ENCODE assay signal across 8 mouse cellular contexts in genomic region chr15:100984154-100984893, GRCm38 (mm10).
DNase-seq lines count a peak whose midpoint lies in the region; ATAC-seq lines count a peak whose summit lies in the region.

No protein-coding gene starts in this region.

- peak overlapping the region; percentile 84 for H3K4me2 ChIP-seq in heart, embryonic 13.5 days
- peak overlapping the region; percentile 84 for H3K4me2 ChIP-seq in hindbrain, embryonic 11.5 days (replicated peaks; ENCODE audit: low read depth, low read length)
- peak overlapping the region; percentile 48 for H3K4me2 ChIP-seq in midbrain, embryonic 11.5 days

- peaks cover 5% of the 10 kb centered on the region for H3K4me1 ChIP-seq in heart, embryonic 13.5 days
- H3K4me1 ChIP-seq in hindbrain, embryonic 11.5 days (replicated peaks; ENCODE audit: control insufficient read depth, insufficient read depth, low read length) = no peaks in the 10 kb centered on the region
- H3K4me1 ChIP-seq in midbrain, embryonic 11.5 days (ENCODE audit: control insufficient read depth, insufficient read depth, low read length) = peaks cover 9% of the 10 kb centered on the region; the same call in 1 of the 2 replicates

- peaks cover 50% of the 10 kb centered on the region for H3K27me3 ChIP-seq in heart, embryonic 13.5 days (replicated peaks)
- H3K27me3 ChIP-seq in hindbrain, embryonic 11.5 days (ENCODE audit: control insufficient read depth, insufficient read depth, low read length) = no peaks in the 10 kb centered on the region
- no peaks in the 10 kb centered on the region for H3K27me3 ChIP-seq in midbrain, embryonic 11.5 days (ENCODE audit: control insufficient read depth, insufficient read depth, low read length)

- H3K9ac ChIP-seq in heart, embryonic 13.5 days = peak overlapping the region; percentile 82
- peak overlapping the region; percentile 76 for H3K9ac ChIP-seq in hindbrain, embryonic 11.5 days (ENCODE audit: low read depth, low read length)
- peak overlapping the region; percentile 63 for H3K9ac ChIP-seq in midbrain, embryonic 11.5 days (ENCODE audit: low read length)

- WGBS in heart, embryonic 13.5 days = 16% methylated on average over 12 of the region's 12 CpGs
- WGBS in hindbrain, embryonic 11.5 days = 24% methylated on average over 12 of the region's 12 CpGs
- 28% methylated on average over 12 of the region's 12 CpGs for WGBS in midbrain, embryonic 11.5 days

- no peak overlapping the region for H3K27ac ChIP-seq in heart, embryonic 13.5 days (replicated peaks)
- H3K27ac ChIP-seq in hindbrain, embryonic 11.5 days (ENCODE audit: low read depth, low read length) = peak overlapping the region; percentile 65; the same call in 1 of the 2 replicates
- peak overlapping the region; percentile 40; the same call in 1 of the 2 replicates for H3K27ac ChIP-seq in midbrain, embryonic 11.5 days (ENCODE audit: low read depth, low read length)

- H3K36me3 ChIP-seq in heart, embryonic 13.5 days = no peaks in the 10 kb centered on the region
- H3K36me3 ChIP-seq in hindbrain, embryonic 11.5 days (ENCODE audit: control insufficient read depth, insufficient read depth, low read length) = no peaks in the 10 kb centered on the region
- H3K36me3 ChIP-seq in midbrain, embryonic 11.5 days (ENCODE audit: control insufficient read depth, insufficient read depth, low read length) = no peaks in the 10 kb centered on the region

- no peak for DNase-seq in heart, adult 9 months (ENCODE audit: low spot score in 2 of 2)
- DNase-seq in MN1 (ENCODE audit: low spot score) = peak; percentile 54
- no peak for DNase-seq in hindbrain, embryonic 11.5 days (ENCODE audit: low spot score)
- no peak for DNase-seq in midbrain, embryonic 11.5 days (ENCODE audit: low spot score, missing footprints)
- no peak for DNase-seq in retina, embryonic 14.5 days (ENCODE audit: low spot score)
- no peak for DNase-seq in cerebellum, adult 11 months
- DNase-seq in Muller cell, postnatal 12 days (ENCODE audit: inconsistent ontology term) = no peak

- H3K9me3 ChIP-seq in heart, embryonic 13.5 days = no peaks in the 10 kb centered on the region
- no peaks in the 10 kb centered on the region for H3K9me3 ChIP-seq in hindbrain, embryonic 11.5 days (ENCODE audit: control insufficient read depth, low read length)
- H3K9me3 ChIP-seq in midbrain, embryonic 11.5 days (ENCODE audit: control insufficient read depth, low read length) = no peaks in the 10 kb centered on the region

- peak overlapping the region; percentile 58 for H3K4me3 ChIP-seq in heart, embryonic 13.5 days
- H3K4me3 ChIP-seq in hindbrain, embryonic 11.5 days (ENCODE audit: low read depth, low read length) = peak overlapping the region; percentile 46
- peak overlapping the region; percentile 55 for H3K4me3 ChIP-seq in midbrain, embryonic 11.5 days (ENCODE audit: low read depth, low read length)

- ATAC-seq in heart, embryonic 13.5 days (ENCODE audit: extremely low read depth, insufficient number of reproducible peaks, low FRiP score, low TSS enrichment) = no peak
- peak; percentile 60 for ATAC-seq in hindbrain, embryonic 11.5 days (ENCODE audit: low FRiP score)
- ATAC-seq in midbrain, embryonic 11.5 days (ENCODE audit: low FRiP score) = peak; percentile 65; the same call in 1 of the 2 replicates
